ENCODE assay signal across 10 mouse cellular contexts in genomic region chr7:19184758-19185157, GRCm38 (mm10). TPM values are rescaled to one million over a fixed set of nuclear protein-coding genes. Genes with fewer than 3 reads are reported as not detected.
DNase-seq lines count a peak whose midpoint lies in the region; ATAC-seq and TF ChIP-seq lines count a peak whose summit lies in the region.
"Had no signal": no experiment of that assay in that cellular context is flagged by ENCODE, and none has a peak within 500 bp of the region (broad histone marks: within the 10 kb centered on the region; RNA-seq: fewer than 3 reads in every experiment).

No protein-coding gene starts in this region.

- H3K27me3 ChIP-seq in heart, embryonic 10.5 days (ENCODE audit: insufficient read depth, poor library complexity, severe bottlenecking), result peaks cover 8% of the 10 kb centered on the region
- H3K27me3 ChIP-seq in Patski, result no peaks in the 10 kb centered on the region
- peaks cover 3% of the 10 kb centered on the region; the same call in 1 of the 2 replicates for H3K27me3 ChIP-seq in heart, postnatal 0 days (ENCODE audit: control insufficient read depth, insufficient read depth, low read length)
- peaks cover 8% of the 10 kb centered on the region for H3K27me3 ChIP-seq in limb, embryonic 15.5 days

- WGBS in heart, embryonic 10.5 days, result 87% methylated on average over 6 of the region's 6 CpGs
- WGBS in heart, postnatal 0 days, result 27% methylated on average over 6 of the region's 6 CpGs
- WGBS in limb, embryonic 15.5 days, result 50% methylated on average over 6 of the region's 6 CpGs

- CTCF ChIA-PET in Patski (lab: Charles Lee), result interaction anchor here (0.9 to 2.1 kb wide), 2 partner anchors 10 to 18 kb away, joined by 3 to 6 read pairs; no protein-coding TSS in a partner anchor

- DNase-seq in heart, embryonic 10.5 days (ENCODE audit: low spot score), result no peak
- DNase-seq in heart, adult 8-10 months (ENCODE audit: low spot score), result no peak
- DNase-seq in Patski (ENCODE audit: low read depth, low spot score), result peak; percentile 54
- DNase-seq in heart, postnatal 0 days (ENCODE audit: low spot score), result peak; percentile 49
- DNase-seq in right cerebral cortex, postnatal 4 days, result no peak
- no peak for DNase-seq in right cerebral cortex, adult 18-20 months
- DNase-seq: lung, adult 2 months; thymus, postnatal 14 days had no signal

- POLR2A ChIA-PET in Patski (lab: Charles Lee), result interaction anchor here (1.4 kb wide), 1 partner anchor 14 kb away, joined by 3 read pairs; no protein-coding TSS in a partner anchor

- in situ Hi-C loops in Patski (cut with MboI; ENCODE audit: low pct_unique_long_range_greater_than_20kb), result no loop called here

- peak overlapping the region; percentile 5; the same call in 1 of the 2 replicates for H3K4me3 ChIP-seq in heart, embryonic 10.5 days
- H3K4me3 ChIP-seq in heart, postnatal 0 days (ENCODE audit: low read depth, low read length), result no peak overlapping the region
- H3K4me3 ChIP-seq in limb, embryonic 15.5 days, result no peak overlapping the region

- no peaks in the 10 kb centered on the region for H3K9me3 ChIP-seq in heart, embryonic 10.5 days
- H3K9me3 ChIP-seq in heart, postnatal 0 days (replicated peaks; ENCODE audit: control insufficient read depth, low read length), result no peaks in the 10 kb centered on the region
- H3K9me3 ChIP-seq in limb, embryonic 15.5 days, result no peaks in the 10 kb centered on the region

- H3K4me1 ChIP-seq in heart, embryonic 10.5 days, result peaks cover 29% of the 10 kb centered on the region
- H3K4me1 ChIP-seq in heart, postnatal 0 days (ENCODE audit: control insufficient read depth, insufficient read depth), result peaks cover 20% of the 10 kb centered on the region
- peaks cover 44% of the 10 kb centered on the region for H3K4me1 ChIP-seq in limb, embryonic 15.5 days

- no peak overlapping the region for H3K9ac ChIP-seq in heart, postnatal 0 days (replicated peaks; ENCODE audit: low read depth, low read length)
- H3K9ac ChIP-seq in limb, embryonic 15.5 days, result no peak overlapping the region

- no peak for TF ChIP-seq CTCF in Patski (IDR thresholded peaks at IDR 0.05)
- TF ChIP-seq CTCF in heart, postnatal 0 days (IDR thresholded peaks at IDR 0.05; ENCODE audit: low read depth), result no peak

- TF ChIP-seq EP300 in heart, postnatal 0 days (IDR thresholded peaks at IDR 0.05; ENCODE audit: low read depth), result 0 out of 2 replicates have a peak, but pooled peaks have one; percentile 30

- no peak overlapping the region for H3K27ac ChIP-seq in heart, embryonic 10.5 days
- peak overlapping the region; percentile 69 for H3K27ac ChIP-seq in heart, postnatal 0 days (ENCODE audit: low read depth)
- peak overlapping the region; percentile 69 for H3K27ac ChIP-seq in limb, embryonic 15.5 days

- ATAC-seq in Patski, result no peak
- ATAC-seq in heart, postnatal 0 days (ENCODE audit: insufficient read depth, low read depth), result peak; percentile 55
- ATAC-seq in limb, embryonic 15.5 days (ENCODE audit: insufficient number of reproducible peaks, low FRiP score, low TSS enrichment, low read depth), result no peak
- ATAC-seq in erythroid progenitor cell, adult 5-6 weeks (replicated peaks; ENCODE audit: low FRiP score, poor library complexity, severe bottlenecking), result no peak

- no peak overlapping the region for H3K4me2 ChIP-seq in heart, postnatal 0 days (ENCODE audit: low read depth, low read length)
- H3K4me2 ChIP-seq in limb, embryonic 15.5 days, result no peak overlapping the region

- H3K36me3 ChIP-seq in heart, embryonic 10.5 days, result peaks cover 34% of the 10 kb centered on the region
- H3K36me3 ChIP-seq in heart, postnatal 0 days (replicated peaks; ENCODE audit: control insufficient read depth, insufficient read depth, low read length), result no peaks in the 10 kb centered on the region; the same call in none of the 2 replicates
- H3K36me3 ChIP-seq in limb, embryonic 15.5 days, result peaks cover 16% of the 10 kb centered on the region

RNA-seq across cellular contexts. Expression of gene Eml2, which starts 8.5 kb away (rescaled TPM):
- polyA plus RNA-seq in heart, embryonic 10.5 days (2016; fragmentation: Nextera tagmentation; extraction: Ambion mirVana), result 12.2 and 14.2 TPM in 2 replicates
- 10 to 100 TPM; 32.0 to 45.7 (median 35.7) TPM for total RNA-seq in heart, adult 8-10 months (2022)
- polyA plus RNA-seq in Patski (2021), result 73.6 TPM
- total RNA-seq in heart, postnatal 0 days (2014; rRNA removed; ENCODE audit: low replicate concordance), result 34.8 and 58.9 TPM in 2 replicates
- polyA plus RNA-seq in heart, postnatal 0 days (2015; fragmentation: Nextera tagmentation; extraction: Ambion mirVana), result 23.7 and 26.8 TPM in 2 replicates
- 8.7 and 12.8 TPM in 2 replicates for polyA plus RNA-seq in limb, embryonic 15.5 days (2015; fragmentation: Nextera tagmentation; extraction: Ambion mirVana)
- 2.5 TPM in 1 of 2 replicates, not detected in the other for total RNA-seq in erythroid progenitor cell, adult 5-6 weeks (2015; ENCODE audit: low replicate concordance)
- total RNA-seq in erythroid progenitor cell, adult 5-6 weeks (2017; ENCODE audit: low replicate concordance), result 1.3 TPM in 1 of 2 replicates, not detected in the other

RNA-seq across cellular contexts. Expression of gene Gipr, which starts 18.8 kb away (rescaled TPM):
- 9.7 and 12.8 TPM in 2 replicates for polyA plus RNA-seq in heart, embryonic 10.5 days (2016; fragmentation: Nextera tagmentation; extraction: Ambion mirVana)
- under 1 TPM; 0.09 to 0.29 (median 0.26) TPM for total RNA-seq in heart, adult 8-10 months (2022)
- polyA plus RNA-seq in Patski (2021), result 0.08 TPM
- 24.9 and 27.6 TPM in 2 replicates for total RNA-seq in heart, postnatal 0 days (2014; rRNA removed; ENCODE audit: low replicate concordance)
- 5.4 and 7.0 TPM in 2 replicates for polyA plus RNA-seq in heart, postnatal 0 days (2015; fragmentation: Nextera tagmentation; extraction: Ambion mirVana)
- polyA plus RNA-seq in limb, embryonic 15.5 days (2015; fragmentation: Nextera tagmentation; extraction: Ambion mirVana), result 1.0 and 1.2 TPM in 2 replicates
- not detected in 2 replicates for total RNA-seq in erythroid progenitor cell, adult 5-6 weeks (2015; ENCODE audit: low replicate concordance)
- total RNA-seq in erythroid progenitor cell, adult 5-6 weeks (2017; ENCODE audit: low replicate concordance), result not detected in 2 replicates

RNA-seq across cellular contexts. Expression of gene Gpr4, which starts 27.6 kb away (rescaled TPM):
- polyA plus RNA-seq in heart, embryonic 10.5 days (2016; fragmentation: Nextera tagmentation; extraction: Ambion mirVana), result 1.0 and 1.8 TPM in 2 replicates
- total RNA-seq in heart, adult 8-10 months (2022), result 1 to 10 TPM; 3.3 to 8.5 (median 7.4) TPM
- 0.19 TPM for polyA plus RNA-seq in Patski (2021)
- 3.5 and 10.6 TPM in 2 replicates for total RNA-seq in heart, postnatal 0 days (2014; rRNA removed; ENCODE audit: low replicate concordance)
- 3.6 TPM in 2 replicates for polyA plus RNA-seq in heart, postnatal 0 days (2015; fragmentation: Nextera tagmentation; extraction: Ambion mirVana)
- 2.4 and 3.0 TPM in 2 replicates for polyA plus RNA-seq in limb, embryonic 15.5 days (2015; fragmentation: Nextera tagmentation; extraction: Ambion mirVana)
- not detected in 2 replicates for total RNA-seq in erythroid progenitor cell, adult 5-6 weeks (2015; ENCODE audit: low replicate concordance)
- total RNA-seq in erythroid progenitor cell, adult 5-6 weeks (2017; ENCODE audit: low replicate concordance), result not detected in 2 replicates

RNA-seq across cellular contexts. Expression of gene Snrpd2, which starts 35.2 kb away (rescaled TPM):
- 132 and 142 TPM in 2 replicates for polyA plus RNA-seq in heart, embryonic 10.5 days (2016; fragmentation: Nextera tagmentation; extraction: Ambion mirVana)
- 10 to 100 TPM; 63.5 to 76.4 (median 68.8) TPM for total RNA-seq in heart, adult 8-10 months (2022)
- polyA plus RNA-seq in Patski (2021), result 108 TPM
- total RNA-seq in heart, postnatal 0 days (2014; rRNA removed; ENCODE audit: low replicate concordance), result 43.5 and 45.6 TPM in 2 replicates
- polyA plus RNA-seq in heart, postnatal 0 days (2015; fragmentation: Nextera tagmentation; extraction: Ambion mirVana), result 84.9 and 89.8 TPM in 2 replicates
- 124 and 130 TPM in 2 replicates for polyA plus RNA-seq in limb, embryonic 15.5 days (2015; fragmentation: Nextera tagmentation; extraction: Ambion mirVana)
- total RNA-seq in erythroid progenitor cell, adult 5-6 weeks (2015; ENCODE audit: low replicate concordance), result 15.5 and 22.0 TPM in 2 replicates
- 5.4 and 15.7 TPM in 2 replicates for total RNA-seq in erythroid progenitor cell, adult 5-6 weeks (2017; ENCODE audit: low replicate concordance)

RNA-seq across cellular contexts. Expression of gene Qpctl, which starts 35.7 kb away (rescaled TPM):
- polyA plus RNA-seq in heart, embryonic 10.5 days (2016; fragmentation: Nextera tagmentation; extraction: Ambion mirVana), result 10.8 and 12.1 TPM in 2 replicates
- 1 to 10 TPM; 4.1 to 4.7 (median 4.5) TPM for total RNA-seq in heart, adult 8-10 months (2022)
- 15.8 TPM for polyA plus RNA-seq in Patski (2021)
- total RNA-seq in heart, postnatal 0 days (2014; rRNA removed; ENCODE audit: low replicate concordance), result 4.4 and 4.9 TPM in 2 replicates
- polyA plus RNA-seq in heart, postnatal 0 days (2015; fragmentation: Nextera tagmentation; extraction: Ambion mirVana), result 7.3 and 7.9 TPM in 2 replicates
- 13.7 and 13.8 TPM in 2 replicates for polyA plus RNA-seq in limb, embryonic 15.5 days (2015; fragmentation: Nextera tagmentation; extraction: Ambion mirVana)
- 2.5 and 2.9 TPM in 2 replicates for total RNA-seq in erythroid progenitor cell, adult 5-6 weeks (2015; ENCODE audit: low replicate concordance)
- 1.9 TPM in 2 replicates for total RNA-seq in erythroid progenitor cell, adult 5-6 weeks (2017; ENCODE audit: low replicate concordance)

Comparison
In these comparisons a context has a peak if more than half of its experiments do, and no peak if none do; other contexts are left out.
1. DNase-seq: peak in Patski (single experiment) and heart, postnatal 0 days (single experiment); none in heart, embryonic 10.5 days (single experiment), heart, adult 8-10 months (single experiment), right cerebral cortex, postnatal 4 days (single experiment) and right cerebral cortex, adult 18-20 months (single experiment).